Mouse (Mus musculus) embryonic facial prominence, embryonic 11.5 days (tissue): ENCODE results near the gene Bmp8a. TPM values are rescaled to one million over a fixed set of nuclear protein-coding genes. Genes with fewer than 3 reads are reported as not detected.
"Not testable (repeated sequence)": the region's sequence is repeated elsewhere in the genome, so short reads cannot be mapped to it uniquely, and the experiment has no call there.

ENCODE experiments used
- ATAC-seq: fragments of 200-750 bp; cut with Nextera tagmentation; replicated peaks from 2 replicates; pipeline ENCODE4 v1.8.0; 2017; ENCODE audit warnings: low read depth; ENCODE audit not compliant: insufficient number of reproducible peaks, low FRiP score, low TSS enrichment
- DNase-seq: peaks from one replicate; pipeline ENCODE4 v3.0.0-alpha.2; 2015; ENCODE audit warnings: low spot score
- H3K27ac ChIP-seq: fragments of 300-500 bp; sonication (generic); replicated peaks from 2 replicates; pipeline ENCODE4 v1.5.1; 2014; ENCODE audit warnings: mild to moderate bottlenecking, low read depth, low read length, control low read depth
- H3K27me3 ChIP-seq: fragments of 300-500 bp; sonication (generic); 2 replicates; pipeline ENCODE4 v1.6.1; 2014; ENCODE audit warnings: mild to moderate bottlenecking, low read length, moderate library complexity, mixed read lengths; ENCODE audit not compliant: control insufficient read depth, insufficient read depth
- H3K36me3 ChIP-seq: fragments of 300-500 bp; sonication (generic); replicated peaks from 2 replicates; pipeline ENCODE4 v1.6.1; 2014; ENCODE audit warnings: low read depth, mild to moderate bottlenecking, low read length, moderate library complexity, mixed read lengths; ENCODE audit not compliant: control insufficient read depth, insufficient read depth
- H3K4me1 ChIP-seq: fragments of 300-500 bp; sonication (generic); 2 replicates; pipeline ENCODE4 v1.6.1; 2014; ENCODE audit warnings: low read length, mixed read lengths; ENCODE audit not compliant: control insufficient read depth, insufficient read depth
- H3K4me2 ChIP-seq: fragments of 300-500 bp; sonication (generic); 2 replicates; pipeline ENCODE4 v1.6.1; 2014; ENCODE audit warnings: low read depth, mild to moderate bottlenecking, control low read depth, low read length, moderate library complexity
- H3K4me3 ChIP-seq: fragments of 300-500 bp; sonication (generic); 2 replicates; pipeline ENCODE4 v1.5.1; 2014; ENCODE audit warnings: low read depth, low read length, control low read depth
- H3K9ac ChIP-seq: fragments of 300-500 bp; sonication (generic); replicated peaks from 2 replicates; pipeline ENCODE4 v1.6.1; 2014; ENCODE audit warnings: mild to moderate bottlenecking, control low read depth, low read length
- H3K9me3 ChIP-seq: fragments of 300-500 bp; sonication (generic); replicated peaks from 2 replicates; pipeline ENCODE4 v1.6.1; 2016; ENCODE audit warnings: mild to moderate bottlenecking, low read length, inconsistent platforms, mixed read lengths; ENCODE audit not compliant: control insufficient read depth
- WGBS: fragments of 180-500 bp; shearing (Covaris S2); extraction: QIAGEN DNeasy Blood & Tissue Kit; methylation state at CpG from one replicate; pipeline ENCODE4 v1.1.7; 2014; 5-methylcytosine and 5-hydroxymethylcytosine counted together
- polyA plus RNA-seq: library from polyadenylated mRNA; unstranded; fragments of >200 nt; fragmentation: Nextera tagmentation; extraction: Ambion mirVana; gene quantifications from 2 replicates; pipeline ENCODE4 v1.2.1, GENCODE M21; 2014

Bmp8a gene
- polyA plus RNA-seq, 1 experiment from 2014 or later, result 0.24 TPM

GRCm38 (mm10) chr4:123337693-123338092 is 5.4 kb downstream of the Bmp8a start:
- no peak overlapping the region for H3K4me2 ChIP-seq
- H3K27me3 ChIP-seq, result peaks cover 25% of the 10 kb centered on the region
- no peak for DNase-seq
- no peaks in the 10 kb centered on the region for H3K9me3 ChIP-seq
- H3K36me3 ChIP-seq, result no peaks in the 10 kb centered on the region
- WGBS, result 84% methylated on average over 4 of the region's 4 CpGs
- no peak overlapping the region for H3K9ac ChIP-seq
- peaks cover 2% of the 10 kb centered on the region; the same call in 1 of the 2 replicates for H3K4me1 ChIP-seq
- H3K27ac ChIP-seq, result no peak overlapping the region
- H3K4me3 ChIP-seq, result no peak overlapping the region
- ATAC-seq, result no peak

DNA sequence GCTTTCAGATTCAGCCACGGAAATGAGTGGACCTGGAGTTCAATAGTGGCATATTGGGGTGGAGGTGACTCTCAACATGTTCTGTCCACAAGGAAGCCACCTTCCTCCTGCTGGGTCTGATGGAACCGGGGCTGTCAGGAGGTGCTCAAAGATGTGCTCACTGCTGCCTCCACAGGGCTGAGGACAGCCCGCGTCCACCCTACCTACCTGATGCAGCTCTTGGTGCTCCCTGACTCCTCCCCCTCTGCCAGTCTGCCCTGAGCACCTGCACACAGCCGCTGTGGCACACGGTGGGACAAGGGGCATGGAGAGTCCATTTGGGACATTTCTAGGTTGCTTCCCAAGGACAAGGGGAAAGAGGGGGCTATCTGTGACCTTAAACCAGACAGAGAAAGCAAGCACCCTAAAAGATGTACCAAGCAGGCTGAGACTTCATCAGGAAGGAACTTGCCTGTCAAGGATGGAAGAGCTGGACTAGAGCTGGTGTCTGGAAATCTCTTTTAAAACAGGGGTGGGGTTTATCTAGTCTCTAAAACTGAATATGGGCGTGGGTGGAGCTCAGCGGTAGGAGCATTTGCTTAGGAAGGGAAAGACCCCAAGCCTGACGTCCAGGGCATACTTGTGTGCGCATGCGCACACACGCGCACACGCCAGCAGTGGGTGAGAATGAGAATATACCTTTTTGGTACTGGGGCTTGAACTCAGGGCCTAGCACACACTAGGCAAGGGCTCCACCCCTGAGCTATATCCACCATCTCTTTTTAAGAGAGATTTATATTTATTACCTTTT is 7.1 kb downstream of the Bmp8a start:
- ATAC-seq (no peak), DNase-seq (no peak)
- Histone ChIP-seq H3K4me3 (no peak overlapping the region), H3K4me2 (no peak overlapping the region), H3K27me3 (peaks cover 8% of the 10 kb centered on the region), H3K9ac (no peak overlapping the region), H3K27ac (no peak overlapping the region), H3K36me3 (no peaks in the 10 kb centered on the region), H3K9me3 (no peaks in the 10 kb centered on the region), H3K4me1 (no peaks in the 10 kb centered on the region)
- 70% methylated on average over 14 of the region's 14 CpGs for WGBS

DNA sequence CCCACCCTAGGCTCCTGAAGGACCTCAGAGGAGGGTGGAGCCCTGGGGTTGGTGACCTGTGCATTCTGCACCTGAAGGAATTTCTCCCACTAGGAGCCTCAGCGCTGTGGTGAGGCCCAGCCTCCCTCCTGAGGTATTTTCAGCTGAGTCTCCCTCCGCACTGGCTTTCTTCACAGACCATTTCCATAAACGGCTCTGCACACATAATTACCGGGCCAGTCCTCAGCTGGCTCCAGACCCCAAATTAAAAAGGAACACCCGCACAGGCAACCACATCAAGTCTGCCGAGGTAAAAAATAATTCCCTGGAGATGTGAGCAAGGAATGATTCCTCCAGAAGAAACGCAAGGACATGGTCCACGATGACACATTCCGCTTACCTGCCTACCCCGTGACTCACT is 7.8 kb downstream of the Bmp8a start:
- not testable (repeated sequence) for H3K4me3 ChIP-seq, H3K9ac ChIP-seq, H3K36me3 ChIP-seq, H3K27me3 ChIP-seq, H3K9me3 ChIP-seq, H3K27ac ChIP-seq, H3K4me2 ChIP-seq, DNase-seq, H3K4me1 ChIP-seq
- ATAC-seq, result 0 out of 2 replicates have a peak, but pooled peaks have one; percentile 15
- 67% methylated on average over 10 of the region's 10 CpGs for WGBS

- WGBS, result 52% methylated on average over 3 of the region's 3 CpGs
- H3K9ac ChIP-seq, result no peak overlapping the region
- ATAC-seq, result no peak
Observed at GRCm38 (mm10) chr4:123334177-123334576, 8.9 kb downstream of the Bmp8a start.

DNA sequence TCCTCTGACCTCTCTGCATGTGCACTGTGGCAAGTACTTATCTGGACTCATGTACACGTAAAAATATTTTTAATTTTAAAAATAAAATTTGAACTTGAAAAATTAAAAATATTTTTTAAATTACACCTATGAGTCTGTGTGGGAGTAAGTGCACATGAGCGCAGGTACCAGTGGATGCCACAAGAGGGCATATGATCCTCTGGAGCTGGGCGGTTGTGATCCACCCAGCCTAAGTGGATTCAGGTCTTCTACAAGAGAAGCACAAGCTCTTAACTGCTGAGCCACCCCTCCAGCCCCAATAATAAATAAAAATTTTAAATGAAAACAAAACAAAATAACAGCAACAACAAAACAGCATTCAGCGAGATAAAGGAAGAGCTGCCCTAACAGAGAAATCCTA is 9.9 kb downstream of the Bmp8a start:
- Histone ChIP-seq H3K4me3 (no peak overlapping the region), H3K9ac (no peak overlapping the region), H3K4me2 (no peak overlapping the region), H3K9me3 (no peaks in the 10 kb centered on the region), H3K27ac (no peak overlapping the region), H3K27me3 (no peaks in the 10 kb centered on the region), H3K4me1 (no peaks in the 10 kb centered on the region), H3K36me3 (no peaks in the 10 kb centered on the region)
- 97% methylated on average over 4 of the region's 4 CpGs for WGBS
- ATAC-seq (no peak), DNase-seq (no peak)

More at GRCm38 (mm10) chr4:123334177-123334576, 8.9 kb downstream of the Bmp8a start:
- H3K4me3 ChIP-seq, result no peak overlapping the region
- no peaks in the 10 kb centered on the region for H3K9me3 ChIP-seq
- no peak overlapping the region for H3K4me2 ChIP-seq
- no peak overlapping the region for H3K27ac ChIP-seq
- no peaks in the 10 kb centered on the region for H3K36me3 ChIP-seq
- no peaks in the 10 kb centered on the region for H3K27me3 ChIP-seq
- H3K4me1 ChIP-seq, result no peaks in the 10 kb centered on the region
- no peak for DNase-seq

DNA sequence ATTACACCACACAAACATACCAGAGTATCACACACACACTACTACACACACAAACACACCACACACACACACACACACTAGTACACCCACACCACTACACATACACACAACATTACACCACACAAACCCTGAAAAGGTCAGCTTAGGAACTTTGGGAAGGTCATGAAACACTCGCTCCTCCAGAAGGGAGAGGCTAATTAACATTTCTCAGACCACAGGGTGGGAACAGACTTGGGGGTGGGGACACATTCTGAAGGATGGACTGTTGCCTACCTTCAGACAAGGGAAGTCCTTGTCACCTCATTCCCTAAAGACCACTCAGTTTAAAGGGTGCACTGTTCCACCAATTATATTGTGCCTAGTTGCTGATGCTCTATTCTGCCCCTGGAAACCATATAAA is 11.1 kb downstream of the Bmp8a start:
- H3K9me3 ChIP-seq, DNase-seq, H3K4me3 ChIP-seq, H3K36me3 ChIP-seq, H3K27me3 ChIP-seq, H3K4me2 ChIP-seq, ATAC-seq, H3K4me1 ChIP-seq, H3K27ac ChIP-seq, H3K9ac ChIP-seq: not testable (repeated sequence)
- WGBS, result 79% methylated on average over 1 of the region's 1 CpGs

DNA sequence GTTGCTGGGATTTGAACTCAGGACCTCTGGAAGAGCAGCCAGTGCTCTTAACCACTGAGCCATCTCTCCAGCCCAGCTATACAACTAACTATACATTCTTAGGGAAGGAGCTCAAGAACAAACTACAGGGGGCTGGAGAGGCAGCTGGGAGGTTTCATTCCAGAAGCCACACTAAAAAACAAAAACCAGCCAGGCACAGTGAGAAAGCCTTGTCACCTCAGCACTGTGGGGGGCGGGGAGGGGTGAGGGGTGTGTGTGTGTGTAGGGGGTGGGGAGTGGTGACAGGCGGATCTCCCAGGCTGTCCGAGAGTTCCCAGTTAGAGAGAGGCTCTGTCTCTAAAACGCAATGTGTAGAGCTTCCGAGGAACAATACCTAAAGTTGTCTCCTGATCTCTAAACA is 11.7 kb downstream of the Bmp8a start:
- H3K27me3 ChIP-seq, result no peaks in the 10 kb centered on the region
- no peak overlapping the region for H3K4me3 ChIP-seq
- no peaks in the 10 kb centered on the region for H3K36me3 ChIP-seq
- H3K27ac ChIP-seq, result no peak overlapping the region
- no peak for ATAC-seq
- WGBS, result 71% methylated on average over 5 of the region's 5 CpGs
- H3K9ac ChIP-seq, result no peak overlapping the region
- no peak overlapping the region for H3K4me2 ChIP-seq
- no peak for DNase-seq
- no peaks in the 10 kb centered on the region for H3K9me3 ChIP-seq
- no peaks in the 10 kb centered on the region for H3K4me1 ChIP-seq

- Histone ChIP-seq H3K4me1 (no peaks in the 10 kb centered on the region), H3K27me3 (no peaks in the 10 kb centered on the region), H3K27ac (no peak overlapping the region), H3K9ac (no peak overlapping the region), H3K4me3 (no peak overlapping the region), H3K36me3 (no peaks in the 10 kb centered on the region), H3K4me2 (no peak overlapping the region), H3K9me3 (no peaks in the 10 kb centered on the region)
- DNase-seq (no peak), ATAC-seq (no peak)
- 68% methylated on average over 6 of the region's 6 CpGs for WGBS
Observed at GRCm38 (mm10) chr4:123328946-123329345, 14.1 kb downstream of the Bmp8a start.
